Comparison of ENCODE assay signal across 9 mouse cellular contexts in genomic region chr15:94409832-94410231, GRCm38 (mm10). TPM values are rescaled to one million over a fixed set of nuclear protein-coding genes. Genes with fewer than 3 reads are reported as not detected.
DNase-seq lines count a peak whose midpoint lies in the region; ATAC-seq and TF ChIP-seq lines count a peak whose summit lies in the region.
"Had no signal": no experiment of that assay in that cellular context is flagged by ENCODE, and none has a peak within 500 bp of the region (broad histone marks: within the 10 kb centered on the region; RNA-seq: fewer than 3 reads in every experiment).

No protein-coding gene starts in this region.

- H3K4me3 ChIP-seq in neural tube, embryonic 12.5 days: no peak overlapping the region
- H3K4me3 ChIP-seq in layer of hippocampus, adult 2 months: peak overlapping the region; percentile 23; the same call in 1 of the 2 replicates
- H3K4me3 ChIP-seq in midbrain, embryonic 10.5 days: no peak overlapping the region

- no peak overlapping the region for H3K27ac ChIP-seq in neural tube, embryonic 12.5 days
- H3K27ac ChIP-seq in layer of hippocampus, adult 2 months: peak overlapping the region; percentile 64
- no peak overlapping the region for H3K27ac ChIP-seq in midbrain, embryonic 10.5 days (replicated peaks)
- H3K27ac ChIP-seq: stomach, postnatal 0 days had no signal

- no peaks in the 10 kb centered on the region for H3K27me3 ChIP-seq in neural tube, embryonic 12.5 days (replicated peaks)
- H3K27me3 ChIP-seq in midbrain, embryonic 10.5 days (ENCODE audit: low read depth, poor library complexity, severe bottlenecking): peaks cover 15% of the 10 kb centered on the region

- H3K9ac ChIP-seq in neural tube, embryonic 12.5 days: no peak overlapping the region

- no peak for DNase-seq in neural tube, embryonic 10.5 days (ENCODE audit: extremely low spot score, low spot score)
- DNase-seq in layer of hippocampus, adult 2 months (ENCODE audit: low spot score in 2 of 2): peak; percentile 59 to 80
- peak; percentile 53 for DNase-seq in midbrain, embryonic 10.5 days (ENCODE audit: low spot score)
- peak; percentile 79 for DNase-seq in telencephalon, adult 2 months (ENCODE audit: low read depth, low spot score)
- DNase-seq in urinary bladder, postnatal 36 days (ENCODE audit: low spot score in 2 of 2): no peak

- peak; percentile 44; the same call in 1 of the 2 replicates for ATAC-seq in neural tube, embryonic 12.5 days (ENCODE audit: low FRiP score, low read depth)
- no peak for ATAC-seq in activated CD4-positive, CD25-positive, alpha-beta regulatory T cell, adult 4 months
- no peak for ATAC-seq in megakaryocyte-erythroid progenitor cell, adult 5-6 weeks (replicated peaks; ENCODE audit: low FRiP score, low TSS enrichment, poor library complexity, severe bottlenecking)

- no peak for TF ChIP-seq CTCF in layer of hippocampus, adult 2 months (conservative IDR thresholded peaks at IDR 0.05)

- WGBS in neural tube, embryonic 12.5 days: 66% methylated on average over 7 of the region's 7 CpGs
- WGBS in midbrain, embryonic 10.5 days: 70% methylated on average over 7 of the region's 7 CpGs

- peaks cover 11% of the 10 kb centered on the region for H3K4me1 ChIP-seq in neural tube, embryonic 12.5 days
- H3K4me1 ChIP-seq in midbrain, embryonic 10.5 days: peaks cover 14% of the 10 kb centered on the region

- H3K9me3 ChIP-seq in neural tube, embryonic 12.5 days: no peaks in the 10 kb centered on the region
- no peaks in the 10 kb centered on the region for H3K9me3 ChIP-seq in midbrain, embryonic 10.5 days (replicated peaks)

- no peak overlapping the region for H3K4me2 ChIP-seq in neural tube, embryonic 12.5 days (replicated peaks)

- H3K36me3 ChIP-seq in neural tube, embryonic 12.5 days: no peaks in the 10 kb centered on the region
- H3K36me3 ChIP-seq in midbrain, embryonic 10.5 days: no peaks in the 10 kb centered on the region

RNA-seq across cellular contexts. Expression of gene Adamts20, which starts 55.4 kb away (rescaled TPM):
- 7.4 and 10.5 TPM in 2 replicates for polyA plus RNA-seq in neural tube, embryonic 12.5 days (2016; fragmentation: Nextera tagmentation; extraction: Ambion mirVana)
- total RNA-seq in layer of hippocampus, adult 2 months (2021): 10 to 100 TPM; 13.6 to 17.5 TPM
- polyA plus RNA-seq in midbrain, embryonic 10.5 days (2016; fragmentation: Nextera tagmentation; extraction: Ambion mirVana): 2.5 and 3.5 TPM in 2 replicates
- under 1 TPM in 1 of 2 experiments, not detected in 1; 0.17 TPM for polyA plus RNA-seq in activated CD4-positive, CD25-positive, alpha-beta regulatory T cell, adult 4 months (2017; shearing (Covaris generic))
- total RNA-seq in megakaryocyte-erythroid progenitor cell, adult 5-6 weeks (2014; fragmentation: Nextera tagmentation): not detected in 2 replicates
- total RNA-seq in megakaryocyte-erythroid progenitor cell, adult 5-6 weeks (2017): 0.19 TPM in 1 of 2 replicates, not detected in the other

Comparison
In these comparisons a context has a peak if more than half of its experiments do, and no peak if none do; other contexts are left out.
1. DNase-seq: peak in layer of hippocampus, adult 2 months (2 of 2), midbrain, embryonic 10.5 days (single experiment) and telencephalon, adult 2 months (single experiment); none in neural tube, embryonic 10.5 days (single experiment) and urinary bladder, postnatal 36 days (0 of 2).